Mouse (Mus musculus): Measurements from ENCODE around the gene Gm49486.

Gm49486 gene

DNA sequence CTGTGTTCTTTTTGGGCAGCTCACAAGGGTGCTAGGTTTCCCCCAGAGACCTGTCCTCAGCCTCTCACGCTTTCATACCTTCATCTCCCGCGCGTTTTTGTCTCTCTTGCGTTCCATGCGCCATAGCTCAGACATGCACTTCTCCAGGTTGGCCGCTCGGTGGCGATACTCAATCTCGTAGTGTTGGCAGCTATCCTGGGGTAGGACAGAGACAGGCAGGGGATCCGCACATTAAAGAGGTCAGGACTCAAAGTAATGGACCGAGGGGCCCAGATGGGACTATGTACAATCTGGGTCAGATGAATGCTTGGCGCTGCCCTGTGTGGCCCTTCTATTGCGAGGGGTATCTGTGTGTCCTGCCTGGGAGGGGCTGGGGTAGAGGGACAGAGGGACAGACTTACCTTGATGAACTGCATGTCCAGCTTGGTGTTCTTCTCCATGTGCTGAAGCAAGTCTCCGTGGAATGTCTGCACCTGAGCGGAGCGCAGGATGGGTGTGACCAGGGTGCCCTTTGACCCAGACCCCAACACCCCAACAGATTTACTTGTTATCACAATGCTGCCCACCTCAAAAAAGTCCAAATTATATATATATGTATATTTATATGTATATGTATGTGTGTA, 42.0 kb downstream of the Gm49486 start:
- DNase-seq: no peak

DNA sequence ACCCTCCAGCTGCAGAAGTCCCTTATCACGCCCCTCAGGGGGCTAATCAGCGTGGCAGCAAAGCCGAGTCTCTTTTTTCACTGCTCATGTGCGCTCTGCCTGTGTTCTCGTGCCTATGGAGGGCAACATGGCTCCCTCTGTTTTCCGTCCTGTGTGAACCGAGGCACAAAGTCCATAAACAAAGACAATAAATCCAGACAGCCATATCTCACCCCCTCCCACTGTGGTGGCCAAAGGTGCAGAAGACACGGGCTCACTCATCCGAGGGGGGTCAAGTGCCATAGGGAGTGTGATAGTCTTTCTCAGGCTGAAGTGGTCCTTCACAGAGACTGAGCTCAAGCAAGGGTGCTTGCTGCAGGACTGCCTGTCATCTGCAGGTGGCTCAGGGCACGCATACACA, 43.8 kb downstream of the Gm49486 start:
- DNase-seq: no peak

DNA sequence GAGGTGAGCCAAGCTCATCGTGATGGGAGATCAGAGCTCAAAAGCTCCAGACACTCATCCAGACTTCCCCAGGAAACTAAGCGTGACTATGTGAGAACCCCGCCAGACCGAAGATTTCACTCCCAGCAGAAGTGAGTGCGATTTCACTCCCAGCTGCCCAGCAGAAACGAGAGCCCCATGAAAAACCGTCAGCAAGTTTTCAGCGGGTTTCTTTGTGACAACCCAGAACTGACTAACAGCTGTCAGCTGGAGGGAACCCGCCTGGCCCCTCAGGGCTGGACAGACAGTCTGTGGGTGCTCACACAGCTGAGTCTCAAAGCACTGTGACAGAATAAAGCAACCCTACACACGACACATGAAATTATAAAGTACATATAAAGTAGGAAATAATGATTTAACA, 48.5 kb downstream of the Gm49486 start:
- DNase-seq: no peak

DNA sequence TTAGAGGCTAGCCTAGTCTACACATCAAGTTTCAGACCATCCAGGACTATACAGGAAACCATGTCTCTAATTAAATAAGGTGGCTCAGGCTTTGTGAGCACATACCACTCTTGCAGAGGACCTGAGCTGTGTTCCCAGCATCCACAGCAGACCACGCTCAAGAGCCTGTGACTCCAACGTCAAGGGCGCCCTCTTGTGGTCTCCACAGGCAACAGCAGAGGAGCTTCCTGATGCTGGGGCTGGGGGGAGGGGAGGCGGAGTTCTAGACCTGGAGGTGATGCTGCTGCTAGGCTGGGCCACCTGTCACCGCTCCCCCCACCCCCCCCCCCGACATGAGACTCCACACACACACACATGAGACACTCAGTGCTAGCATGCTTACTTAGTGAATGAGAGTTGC, 51.0 kb downstream of the Gm49486 start:
- no peak for DNase-seq

DNA sequence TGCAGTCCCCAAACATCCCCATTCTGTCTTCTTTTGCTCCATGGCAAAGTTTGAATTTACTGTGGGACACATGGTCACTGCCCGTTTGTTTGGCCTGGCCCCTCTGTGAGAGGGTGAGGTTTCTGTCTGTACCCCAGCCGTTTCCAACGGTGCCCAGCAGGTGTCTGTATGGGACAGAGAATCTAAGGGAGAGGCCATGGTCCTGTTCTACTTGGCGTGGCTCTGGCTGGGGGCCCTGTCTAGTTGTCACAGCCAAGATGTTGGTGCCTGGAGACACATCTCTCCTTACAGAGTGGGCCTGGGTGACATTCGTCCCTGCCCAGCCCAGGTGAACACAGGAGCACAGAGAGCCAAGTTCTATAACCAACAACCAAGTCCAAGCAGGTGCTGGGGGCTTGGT, 51.7 kb downstream of the Gm49486 start:
- no peak for DNase-seq

DNA sequence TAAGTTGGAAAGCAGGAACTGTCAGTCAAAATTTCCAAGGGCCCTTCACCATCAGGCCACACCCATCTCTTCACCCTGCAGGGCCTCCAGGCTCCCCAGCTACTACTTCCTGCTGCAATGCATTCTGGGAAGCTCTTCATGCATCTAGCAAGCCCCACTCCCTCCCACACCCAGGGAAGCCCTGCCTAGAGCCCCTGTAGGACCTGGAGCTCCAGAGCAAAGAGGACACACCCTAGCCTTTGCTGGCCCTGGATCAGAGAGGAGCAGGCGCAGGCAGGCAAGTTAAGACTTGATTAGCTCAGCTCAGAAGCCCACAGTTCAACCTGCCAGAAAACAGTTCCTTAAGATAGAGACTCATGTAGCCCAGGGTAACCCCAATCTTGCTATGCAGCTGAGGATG, 52.2 kb downstream of the Gm49486 start:
- no peak for DNase-seq

DNA sequence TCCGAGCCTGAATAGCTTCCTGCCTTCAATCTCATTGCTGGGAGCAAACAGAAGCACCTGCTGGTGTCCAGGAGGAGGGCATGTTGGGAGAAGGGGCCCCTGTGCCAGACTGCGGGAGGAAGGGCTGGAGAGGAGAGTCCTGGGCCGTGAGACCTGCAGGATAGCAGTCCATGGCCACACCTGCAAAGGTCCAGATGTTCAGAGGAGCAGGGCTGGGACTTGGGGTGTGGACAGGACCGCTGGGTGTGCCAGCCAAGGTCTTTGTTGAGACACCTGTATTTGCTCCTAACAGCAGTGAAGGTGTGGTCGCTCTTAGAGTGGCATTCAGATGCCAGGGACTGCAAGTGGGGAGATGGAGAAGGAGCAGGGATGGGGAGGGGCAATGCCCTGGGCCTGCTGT, 53.2 kb downstream of the Gm49486 start:
- DNase-seq: no peak

DNA sequence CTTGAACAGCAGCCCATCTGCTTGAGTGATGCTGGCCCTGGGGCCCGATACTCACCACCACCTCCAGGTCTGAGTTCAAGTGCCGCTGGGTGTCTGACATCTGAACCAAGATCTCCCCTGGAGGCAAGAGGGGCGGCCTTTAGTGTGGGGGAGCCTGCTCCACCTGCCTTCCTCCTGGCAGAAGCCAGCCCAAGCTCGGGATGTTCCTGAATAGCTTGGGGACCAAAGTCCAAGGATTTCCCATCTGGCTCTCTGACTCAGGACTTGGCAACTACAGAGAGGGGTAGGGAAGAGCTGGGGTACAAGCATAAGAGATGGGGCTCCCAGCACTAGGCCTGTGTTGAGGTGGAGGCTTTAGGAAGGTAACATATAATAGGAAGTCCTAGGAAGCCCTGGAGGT, 54.2 kb downstream of the Gm49486 start:
- DNase-seq: no peak

DNA sequence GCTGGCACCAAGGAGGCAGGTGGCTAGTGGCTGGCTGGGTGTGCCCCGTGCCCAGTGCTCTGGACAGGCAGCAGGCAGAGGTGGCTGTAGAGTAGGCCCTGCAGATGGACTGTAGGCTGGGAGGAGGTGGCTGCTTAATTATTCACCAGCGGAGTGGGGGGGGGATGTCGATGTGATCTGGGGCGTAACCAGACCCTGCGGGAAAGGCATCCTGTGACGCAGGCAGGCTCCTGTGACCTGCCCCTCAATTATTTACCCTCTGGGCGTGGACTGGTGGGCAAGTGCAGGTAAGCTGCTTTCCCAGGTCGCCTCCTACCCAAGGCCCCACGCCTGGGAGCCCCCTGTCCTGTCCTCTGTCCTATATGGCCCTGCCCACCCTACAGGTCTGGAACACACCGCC, 56.2 kb downstream of the Gm49486 start, which contains the start of gene Baiap2l2:
Gene Baiap2l2 (minus strand): TSS at position 139 of the 400 bp plus-strand sequence.
- no peak for DNase-seq

DNA sequence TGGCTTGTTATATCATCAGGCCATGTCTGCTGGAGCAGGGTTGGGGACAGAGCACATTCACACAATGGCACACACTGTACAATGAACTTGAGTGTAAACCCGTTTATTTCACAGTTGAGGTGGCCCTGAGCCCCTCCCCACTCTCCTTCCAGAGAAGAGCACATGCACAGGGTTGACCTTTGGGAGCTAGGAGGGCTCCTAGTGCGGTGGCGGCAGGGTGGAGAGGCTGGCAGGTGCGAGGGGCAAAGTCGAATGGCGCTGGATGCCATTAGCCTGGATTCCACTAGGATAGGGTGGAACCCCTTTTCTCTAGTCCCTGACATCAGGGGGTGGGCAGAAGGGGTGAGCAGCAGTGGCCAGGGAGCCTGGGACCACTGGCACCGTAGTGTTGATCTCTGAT, 57.0 kb downstream of the Gm49486 start:
- no peak for DNase-seq

DNA sequence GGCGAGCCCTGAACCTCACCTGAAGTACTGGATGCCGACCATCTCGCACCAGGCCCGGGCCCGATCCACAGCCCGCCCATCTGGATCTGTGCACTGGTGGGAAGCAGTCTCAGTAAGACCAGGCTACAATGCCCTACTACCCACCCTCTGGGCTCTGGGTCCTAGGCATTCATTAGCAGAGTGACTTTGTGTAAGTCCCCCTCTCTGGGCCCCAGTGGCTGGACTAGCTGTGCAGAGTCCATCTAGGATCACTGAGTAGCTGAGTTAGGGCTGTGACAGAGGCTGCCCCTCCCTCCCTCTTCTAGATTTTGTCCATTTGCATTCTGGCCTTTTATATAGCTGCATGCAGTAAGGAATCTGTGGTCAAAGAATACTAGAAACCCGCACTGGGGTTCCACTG, 57.9 kb downstream of the Gm49486 start:
- DNase-seq: no peak

DNA sequence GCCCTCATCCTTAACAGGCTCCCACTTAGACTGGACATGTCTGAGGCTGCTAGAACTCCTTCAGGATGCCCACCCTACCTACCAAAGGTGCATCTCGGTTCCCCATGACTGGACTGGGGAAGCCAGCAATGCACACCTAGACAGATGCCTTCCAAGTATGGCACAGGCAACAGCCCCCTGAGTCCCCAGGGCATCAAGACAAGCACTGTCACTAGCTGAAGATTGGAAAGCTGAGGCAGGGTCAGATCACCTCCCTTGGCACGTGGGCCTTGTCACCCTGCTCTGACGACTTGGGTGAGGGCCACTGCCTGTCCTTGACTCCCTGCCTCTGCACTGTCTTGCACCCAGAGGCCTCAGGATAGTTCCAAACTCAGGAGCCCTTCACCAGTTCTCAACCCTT, 59.2 kb downstream of the Gm49486 start:
- DNase-seq: no peak

DNA sequence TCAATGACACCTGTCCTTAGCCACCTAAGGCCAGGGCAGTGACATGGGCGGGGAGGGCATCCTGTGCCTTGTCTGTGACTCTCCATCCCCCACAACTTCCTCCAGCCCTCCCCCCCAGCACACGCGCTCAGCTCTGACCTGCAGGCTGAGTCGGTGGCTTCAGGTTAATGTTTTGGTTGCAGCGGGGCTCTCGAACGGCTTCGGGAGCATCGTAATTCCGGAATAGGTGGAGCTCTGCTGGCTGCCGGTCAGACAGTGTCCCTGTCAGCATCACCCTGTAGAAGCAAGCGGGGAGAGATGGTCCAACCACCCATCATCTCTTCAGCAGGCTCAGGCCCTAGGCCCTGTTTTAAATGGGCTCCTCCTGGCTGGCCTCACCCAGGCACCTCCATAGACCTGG, 60.2 kb downstream of the Gm49486 start:
- DNase-seq: no peak

DNA sequence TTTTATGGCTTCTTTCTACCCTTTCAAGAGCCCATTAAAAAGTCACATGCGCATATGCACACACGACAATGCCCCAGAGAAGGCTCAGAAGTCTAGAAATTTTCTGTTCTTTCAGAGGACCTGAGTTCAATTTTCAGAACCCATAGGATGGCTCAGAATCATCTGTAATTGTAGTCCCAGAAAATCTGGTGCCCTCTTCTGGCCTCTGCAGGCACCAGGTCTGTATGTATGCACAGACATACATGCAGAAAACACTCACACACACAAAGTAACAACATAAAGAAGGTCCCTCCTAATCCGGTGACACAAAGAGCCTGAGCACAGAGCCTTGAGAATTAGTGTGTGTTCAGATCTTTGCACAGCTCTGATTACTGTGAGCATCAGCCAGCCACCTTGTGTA, 61.1 kb downstream of the Gm49486 start:
- DNase-seq: no peak

DNA sequence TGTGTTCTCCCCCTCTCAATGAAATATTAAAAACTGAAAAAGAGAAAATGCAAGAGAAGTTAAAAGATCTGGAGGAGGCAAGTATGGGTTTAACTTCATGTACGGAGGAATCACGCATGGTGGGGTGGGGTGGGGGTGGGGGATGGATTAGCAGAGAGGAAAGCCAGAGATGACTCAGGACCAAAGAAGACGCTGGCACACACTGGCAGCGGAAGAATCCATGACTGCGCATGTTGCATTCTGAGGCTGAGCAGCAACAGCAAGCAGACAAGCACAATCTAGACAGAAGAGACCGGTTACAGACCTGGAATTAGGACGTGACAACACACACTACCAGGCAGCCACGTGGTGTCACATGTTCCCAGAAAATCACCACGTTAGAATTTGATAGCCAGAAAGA, 63.6 kb downstream of the Gm49486 start:
- DNase-seq: no peak

DNA sequence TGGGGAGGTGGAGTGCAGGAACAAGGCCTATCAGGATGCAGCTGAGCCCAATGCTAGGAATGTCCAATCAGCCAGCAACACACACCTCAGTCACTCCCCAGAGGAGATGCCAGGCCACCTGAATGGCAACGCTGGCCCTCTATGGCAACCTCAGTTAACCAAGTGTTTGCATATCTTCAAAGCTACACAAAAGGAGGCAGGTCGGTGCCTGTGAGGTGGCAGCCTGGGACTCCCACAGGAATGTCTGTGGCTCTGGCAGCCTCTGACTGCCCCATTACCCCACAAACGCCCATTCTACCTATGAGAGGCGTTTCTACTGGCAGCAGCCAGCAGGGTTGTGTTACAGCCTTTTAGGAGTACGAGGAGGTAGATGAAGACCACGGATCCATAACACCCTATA, 69.4 kb downstream of the Gm49486 start:
- DNase-seq: no peak

DNA sequence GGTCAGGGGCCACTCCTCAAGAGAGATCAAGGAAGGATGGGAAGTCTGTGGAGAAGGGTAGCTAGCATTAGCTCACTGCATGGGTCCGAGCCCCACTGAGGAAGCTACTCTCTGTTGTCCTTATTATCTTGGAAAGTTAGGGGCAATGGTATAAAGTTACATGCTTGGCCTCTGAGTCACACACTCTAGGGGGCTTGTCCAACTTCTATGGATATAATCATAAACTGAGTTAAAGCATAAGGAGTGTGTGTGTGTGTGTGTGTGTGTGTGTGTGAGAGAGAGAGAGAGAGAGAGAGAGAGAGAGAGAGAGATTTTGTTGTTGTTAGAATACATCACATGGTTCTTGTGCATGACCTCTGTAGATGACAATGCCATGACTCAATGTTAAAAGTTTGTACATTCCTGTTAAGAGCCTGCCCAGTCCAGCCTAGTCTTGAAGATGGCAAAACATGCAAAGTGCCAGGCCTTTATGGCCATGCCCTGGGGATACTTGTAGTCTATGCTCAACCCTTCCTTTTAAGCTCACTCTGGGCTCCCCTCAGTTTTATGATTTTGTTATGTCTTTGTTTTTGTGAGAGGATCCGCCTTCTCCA, 70.5 kb downstream of the Gm49486 start:
- DNase-seq: no peak

DNA sequence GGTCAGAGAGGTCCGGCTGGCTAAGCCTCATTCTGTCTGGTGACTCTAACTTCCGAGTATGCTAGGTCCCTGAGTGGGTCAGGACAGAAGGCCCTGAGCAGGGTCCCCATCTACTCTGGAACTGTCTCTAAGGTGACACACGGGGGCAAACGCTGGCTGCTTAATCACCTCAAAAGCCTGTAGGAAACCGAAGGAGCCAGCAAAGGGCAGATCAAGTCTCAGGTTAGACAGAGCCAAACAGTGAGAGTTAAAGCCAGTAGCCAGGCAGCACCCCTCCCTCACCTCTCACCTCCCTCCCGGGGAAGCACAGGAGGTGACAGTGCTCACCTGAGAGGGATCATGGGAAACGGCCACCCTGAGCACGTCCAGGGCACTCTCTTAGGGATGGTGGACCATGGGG, 74.5 kb downstream of the Gm49486 start:
- DNase-seq: no peak

DNA sequence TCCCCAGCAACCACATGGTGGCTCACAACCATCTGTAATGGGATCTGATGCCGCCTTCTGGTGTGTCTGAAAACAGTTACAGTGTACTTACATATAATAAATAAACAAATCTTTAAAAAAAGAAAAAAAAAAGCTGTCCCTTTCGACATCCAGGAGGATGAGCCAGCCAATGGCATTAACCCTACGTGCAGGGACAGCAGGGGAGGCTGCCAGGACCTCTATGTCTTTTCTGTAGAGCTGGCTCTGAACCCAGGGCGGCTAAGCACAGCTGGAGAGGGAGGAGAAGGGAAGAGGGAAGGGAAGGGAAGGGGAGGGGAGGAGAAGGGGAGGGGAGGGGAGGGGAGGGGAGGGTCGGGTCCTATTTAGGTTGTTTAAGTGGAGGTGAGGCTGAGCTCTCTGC, 75.6 kb downstream of the Gm49486 start:
- no peak for DNase-seq

DNA sequence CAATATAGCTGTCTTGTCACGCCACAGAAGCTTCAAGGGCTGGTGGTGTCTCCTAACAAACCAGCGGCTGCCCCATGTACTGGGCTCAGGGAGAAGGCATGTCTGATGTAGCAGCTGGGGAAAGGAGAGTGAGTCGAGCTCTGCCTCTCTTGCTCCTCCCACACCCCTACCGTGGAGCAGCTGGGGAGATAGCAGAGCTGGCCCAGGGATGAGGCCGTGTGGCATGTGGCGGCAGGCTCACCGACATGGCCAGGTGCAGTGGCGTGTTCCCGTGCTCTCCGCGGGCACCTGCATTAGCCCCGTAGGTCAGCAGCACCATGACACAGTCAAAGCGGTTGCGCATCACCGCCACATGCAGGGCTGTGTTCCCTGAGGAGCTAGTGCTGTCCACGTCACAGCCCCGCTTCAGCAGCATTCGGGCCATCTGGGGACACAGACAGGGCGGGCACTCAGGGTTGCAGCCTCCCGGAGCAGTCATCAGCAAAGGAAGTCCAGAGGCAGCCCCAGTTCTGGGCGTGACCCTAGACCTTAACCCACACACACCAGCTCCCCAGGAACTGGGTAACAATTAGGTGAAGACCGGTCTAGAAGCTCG, 76.9 kb downstream of the Gm49486 start:
- no peak for DNase-seq
